20 mouse cellular contexts compared by ENCODE assay signal in genomic region chr4:139689627-139690269, GRCm38 (mm10). TPM values are rescaled to one million over a fixed set of nuclear protein-coding genes. Genes with fewer than 3 reads are reported as not detected.
DNase-seq lines count a peak whose midpoint lies in the region; ATAC-seq and TF ChIP-seq lines count a peak whose summit lies in the region.
"Had no signal": no experiment of that assay in that cellular context is flagged by ENCODE, and none has a peak within 500 bp of the region (broad histone marks: within the 10 kb centered on the region; RNA-seq: fewer than 3 reads in every experiment).

No protein-coding gene starts in this region.

- peak; percentile 32 for DNase-seq in gastrocnemius, adult 2 months
- DNase-seq in gastrocnemius, postnatal 36 days, result no peak
- DNase-seq in midbrain, embryonic 11.5 days (ENCODE audit: low spot score, missing footprints), result peak; percentile 61
- peak; percentile 79 for DNase-seq in embryonic facial prominence, embryonic 14.5 days (ENCODE audit: low spot score)
- no peak for DNase-seq in right cerebral cortex, adult 18-20 months
- no peak for DNase-seq in neural tube, embryonic 10.5 days (ENCODE audit: extremely low spot score, low spot score)
- DNase-seq: cerebellum, adult 2 months; embryo, embryonic 11 days; heart, postnatal 14 days; kidney, adult 8-10 months; retina, postnatal 1 day; spleen, adult 18-20 months; thymus, postnatal 4 days had no signal

- H3K4me3 ChIP-seq in gastrocnemius, adult 2 months, result no peak overlapping the region
- no peak overlapping the region for H3K4me3 ChIP-seq in midbrain, embryonic 11.5 days (ENCODE audit: low read depth, low read length)
- H3K4me3 ChIP-seq in midbrain, embryonic 16.5 days (ENCODE audit: low read depth, low read length), result no peak overlapping the region
- H3K4me3 ChIP-seq in embryonic facial prominence, embryonic 14.5 days (ENCODE audit: low read depth, low read length), result no peak overlapping the region
- no peak overlapping the region for H3K4me3 ChIP-seq in myocyte
- H3K4me3 ChIP-seq: liver, embryonic 12.5 days; lung, embryonic 15.5 days had no signal

- no peak overlapping the region for H3K27ac ChIP-seq in gastrocnemius, adult 2 months
- no peak overlapping the region for H3K27ac ChIP-seq in midbrain, embryonic 11.5 days (ENCODE audit: low read depth, low read length)
- H3K27ac ChIP-seq in midbrain, embryonic 16.5 days (ENCODE audit: low read length), result no peak overlapping the region
- H3K27ac ChIP-seq in embryonic facial prominence, embryonic 14.5 days (replicated peaks; ENCODE audit: low read depth, low read length), result no peak overlapping the region
- H3K27ac ChIP-seq: liver, embryonic 12.5 days; lung, embryonic 15.5 days had no signal

- no peak overlapping the region for H3K9ac ChIP-seq in midbrain, embryonic 11.5 days (ENCODE audit: low read length)
- no peak overlapping the region for H3K9ac ChIP-seq in midbrain, embryonic 16.5 days (ENCODE audit: low read depth, low read length)
- H3K9ac ChIP-seq in embryonic facial prominence, embryonic 14.5 days (ENCODE audit: low read depth, low read length), result no peak overlapping the region
- H3K9ac ChIP-seq: liver, embryonic 12.5 days; lung, embryonic 15.5 days had no signal

- no peak for TF ChIP-seq CTCF in gastrocnemius, adult 2 months (IDR thresholded peaks at IDR 0.05)

- 37% methylated on average over 7 of the region's 7 CpGs for WGBS in midbrain, embryonic 11.5 days
- 40% methylated on average over 7 of the region's 7 CpGs for WGBS in midbrain, embryonic 16.5 days
- 25% methylated on average over 7 of the region's 7 CpGs for WGBS in embryonic facial prominence, embryonic 14.5 days

- no peak for ATAC-seq in midbrain, embryonic 11.5 days (ENCODE audit: low FRiP score)
- ATAC-seq in midbrain, embryonic 16.5 days, result no peak
- peak; percentile 83 for ATAC-seq in embryonic facial prominence, embryonic 14.5 days (ENCODE audit: low read depth)
- ATAC-seq: liver, embryonic 12.5 days had no signal

- no peaks in the 10 kb centered on the region for H3K36me3 ChIP-seq in midbrain, embryonic 11.5 days (ENCODE audit: control insufficient read depth, insufficient read depth, low read length)
- H3K36me3 ChIP-seq in midbrain, embryonic 16.5 days (ENCODE audit: control insufficient read depth, insufficient read depth, low read length), result no peaks in the 10 kb centered on the region
- no peaks in the 10 kb centered on the region for H3K36me3 ChIP-seq in embryonic facial prominence, embryonic 14.5 days (ENCODE audit: control insufficient read depth, insufficient read depth, low read length)
- no peaks in the 10 kb centered on the region for H3K36me3 ChIP-seq in myocyte (ENCODE audit: control insufficient read depth, insufficient read depth)
- H3K36me3 ChIP-seq: liver, embryonic 12.5 days; lung, embryonic 15.5 days had no signal

- H3K4me1 ChIP-seq in midbrain, embryonic 11.5 days (ENCODE audit: control insufficient read depth, insufficient read depth, low read length), result peaks cover 9% of the 10 kb centered on the region
- no peaks in the 10 kb centered on the region for H3K4me1 ChIP-seq in midbrain, embryonic 16.5 days (ENCODE audit: control insufficient read depth, insufficient read depth, low read length)
- H3K4me1 ChIP-seq in embryonic facial prominence, embryonic 14.5 days (ENCODE audit: control insufficient read depth, insufficient read depth, low read length), result peaks cover 8% of the 10 kb centered on the region; the same call in 1 of the 2 replicates
- H3K4me1 ChIP-seq: liver, embryonic 12.5 days; lung, embryonic 15.5 days had no signal

- H3K9me3 ChIP-seq in midbrain, embryonic 11.5 days (ENCODE audit: control insufficient read depth, low read length), result no peaks in the 10 kb centered on the region
- no peaks in the 10 kb centered on the region for H3K9me3 ChIP-seq in midbrain, embryonic 16.5 days (replicated peaks; ENCODE audit: control insufficient read depth, low read length, poor library complexity, severe bottlenecking)
- no peaks in the 10 kb centered on the region for H3K9me3 ChIP-seq in embryonic facial prominence, embryonic 14.5 days (ENCODE audit: control insufficient read depth, low read length)
- H3K9me3 ChIP-seq: liver, embryonic 12.5 days; lung, embryonic 15.5 days had no signal

- H3K27me3 ChIP-seq in midbrain, embryonic 11.5 days (ENCODE audit: control insufficient read depth, insufficient read depth, low read length), result peaks cover 2% of the 10 kb centered on the region
- H3K27me3 ChIP-seq in midbrain, embryonic 16.5 days (ENCODE audit: control insufficient read depth, insufficient read depth, low read depth, low read length), result peaks cover 5% of the 10 kb centered on the region; the same call in 1 of the 2 replicates
- no peaks in the 10 kb centered on the region for H3K27me3 ChIP-seq in embryonic facial prominence, embryonic 14.5 days (replicated peaks; ENCODE audit: control insufficient read depth, insufficient read depth, low read length)
- no peaks in the 10 kb centered on the region for H3K27me3 ChIP-seq in myocyte (ENCODE audit: control insufficient read depth, insufficient read depth, insufficient read length)

- intact Hi-C loops in gastrocnemius, adult 2 months (cut with DNase I), result no loop called here
- intact Hi-C loops in gastrocnemius, postnatal 36 days (cut with DNase I), result no loop called here

- TF ChIP-seq POLR2A in myocyte (IDR thresholded peaks at IDR 0.05; ENCODE audit: insufficient read length, low read depth), result no peak

- no peak overlapping the region for H3ac ChIP-seq in myocyte (ENCODE audit: control insufficient read depth, insufficient read length)

- H3K4me2 ChIP-seq in midbrain, embryonic 11.5 days, result no peak overlapping the region
- H3K4me2 ChIP-seq in midbrain, embryonic 16.5 days (ENCODE audit: low read length), result no peak overlapping the region
- H3K4me2 ChIP-seq in embryonic facial prominence, embryonic 14.5 days (ENCODE audit: low read depth, low read length), result no peak overlapping the region
- H3K4me2 ChIP-seq in myocyte (ENCODE audit: low read depth), result peak overlapping the region; percentile 51
- H3K4me2 ChIP-seq: liver, embryonic 12.5 days; lung, embryonic 15.5 days had no signal

- H3K79me2 ChIP-seq in myocyte (ENCODE audit: control insufficient read depth, insufficient read depth), result no peaks in the 10 kb centered on the region

TF ChIP-seq in myocyte, 11 proteins besides CTCF, POLR2A, EP300 and RAD21:
- TF ChIP-seq SRF (IDR thresholded peaks at IDR 0.05; ENCODE audit: control insufficient read depth, insufficient read length, low read depth), result no peak
- no peak for TF ChIP-seq TCF3 (IDR thresholded peaks at IDR 0.05; ENCODE audit: insufficient read length, low read depth)
- no peak for TF ChIP-seq USF1 (IDR thresholded peaks at IDR 0.05; ENCODE audit: low read depth)
- TF ChIP-seq MYOG (IDR thresholded peaks at IDR 0.05; ENCODE audit: control insufficient read depth in 1 of 3, insufficient read depth in 1 of 3, insufficient read length in 2 of 3, low read depth in 2 of 3), result peak in 2 of 3 experiments; percentile 7 to 61
- no peak for TF ChIP-seq MAX (IDR thresholded peaks at IDR 0.05; ENCODE audit: low read depth)
- no peak for TF ChIP-seq POLR2AphosphoS2 (IDR thresholded peaks at IDR 0.05; ENCODE audit: insufficient read length, low read depth)
- no peak for TF ChIP-seq CEBPB (IDR thresholded peaks at IDR 0.05; ENCODE audit: insufficient read depth, poor library complexity, severe bottlenecking)
- peak in 2 of 3 experiments; percentile 90 to 92 for TF ChIP-seq MYOD1 (IDR thresholded peaks at IDR 0.05; ENCODE audit: control insufficient read depth in 1 of 3, insufficient read length in 2 of 3, low read depth in 2 of 3)
- TF ChIP-seq REST (IDR thresholded peaks at IDR 0.05; ENCODE audit: insufficient read depth, insufficient read length), result no peak
- no peak for TF ChIP-seq TCF12 (IDR thresholded peaks at IDR 0.05; ENCODE audit: insufficient read depth, poor library complexity, severe bottlenecking)
- TF ChIP-seq E2F4 (IDR thresholded peaks at IDR 0.05; ENCODE audit: insufficient read depth), result no peak

RNA-seq across cellular contexts. Expression of gene Tas1r2, which starts 36.4 kb away (rescaled TPM):
- total RNA-seq in gastrocnemius, adult 2 months (2021), result not detected
- total RNA-seq in gastrocnemius, postnatal 36 days (2021), result not detected
- not detected in 2 replicates for polyA plus RNA-seq in midbrain, embryonic 11.5 days (2014; fragmentation: Nextera tagmentation; extraction: Ambion mirVana)
- polyA plus RNA-seq in midbrain, embryonic 16.5 days (2015; fragmentation: Nextera tagmentation; extraction: Ambion mirVana), result not detected in 2 replicates
- polyA plus RNA-seq in embryonic facial prominence, embryonic 14.5 days (2014; fragmentation: Nextera tagmentation; extraction: Ambion mirVana), result not detected in 2 replicates
- 1.00 TPM for polyA plus RNA-seq in myocyte (2012; fragmentation: generic; extraction: Trizol)
- total RNA-seq: CH12.LX; heart, adult 8-10 months; heart, postnatal 14 days; left cerebral cortex, adult 18-20 months had no signal
- polyA plus RNA-seq: cerebellum, adult 2 months; liver, embryonic 12.5 days; lung, embryonic 15.5 days had no signal

Comparison
In these comparisons a context has a peak if more than half of its experiments do, and no peak if none do; other contexts are left out.
1. DNase-seq: peak in gastrocnemius, adult 2 months (single experiment), midbrain, embryonic 11.5 days (single experiment) and embryonic facial prominence, embryonic 14.5 days (single experiment); none in gastrocnemius, postnatal 36 days (0 of 2), right cerebral cortex, adult 18-20 months (single experiment) and neural tube, embryonic 10.5 days (single experiment).